Mouse (Mus musculus) kidney, adult 11 months (tissue): ENCODE results near the gene Ttc9.

Experiments
- DNase-seq: peaks from one replicate; pipeline ENCODE4 v3.0.0; 2022

Ttc9 gene

DNA sequence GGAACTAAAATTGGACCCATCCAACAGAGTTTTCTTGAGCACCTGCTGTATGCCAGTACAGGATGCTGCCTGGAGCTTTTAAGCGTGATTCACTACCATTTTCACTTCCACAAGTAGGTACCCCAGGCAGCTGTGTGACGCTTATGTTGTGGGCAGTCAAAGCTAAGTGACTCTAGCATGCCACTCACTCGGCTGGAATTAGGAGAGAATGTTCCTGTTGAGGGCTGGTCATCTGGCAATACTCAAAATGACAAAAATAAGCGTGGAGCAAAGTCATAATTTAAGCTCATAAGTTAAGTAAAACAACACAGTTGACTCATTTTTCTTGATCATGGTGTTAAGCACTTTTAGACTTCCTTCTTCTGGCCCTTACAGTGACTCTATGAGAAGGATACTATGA, 31.0 kb downstream of the Ttc9 start:
- DNase-seq: no peak

DNA sequence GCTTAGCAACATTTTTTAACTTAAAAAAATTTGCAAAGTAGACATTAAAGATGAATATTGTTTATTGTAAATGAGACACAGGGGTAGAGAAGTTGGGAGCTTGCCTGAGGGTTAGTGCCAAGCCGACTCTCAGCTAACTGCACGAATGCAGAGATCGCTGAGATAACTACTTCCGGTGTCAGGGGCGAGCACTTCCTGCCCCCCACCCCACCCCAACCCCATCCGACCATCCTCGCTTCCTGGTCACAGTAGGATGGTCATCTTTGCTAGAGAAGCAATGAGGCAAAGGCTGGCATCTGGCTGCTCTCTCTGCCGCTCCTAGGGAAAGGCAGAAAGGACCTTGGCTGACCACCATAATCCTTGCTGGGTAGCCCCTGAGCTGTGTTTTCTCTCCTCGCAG, 32.1 kb downstream of the Ttc9 start:
- no peak for DNase-seq

DNA sequence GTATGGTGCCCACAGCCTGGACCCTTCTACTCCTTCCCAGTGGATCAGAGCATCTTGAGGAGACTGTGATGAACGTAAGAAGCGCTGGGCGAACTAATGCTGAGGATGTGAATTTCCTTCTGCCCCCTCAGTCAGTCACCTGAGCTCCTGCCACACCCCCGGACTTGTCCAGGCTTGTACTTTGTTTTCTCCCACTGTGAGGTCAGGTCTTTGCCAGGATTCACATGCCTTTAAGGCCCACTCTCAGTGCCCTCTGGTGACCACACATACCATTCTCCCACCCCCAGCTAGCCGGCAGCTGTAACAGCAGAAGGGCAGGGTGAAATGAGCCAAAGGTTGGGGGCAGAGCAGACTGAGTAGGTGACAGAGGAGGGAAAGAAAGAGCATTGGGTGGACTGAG, 32.9 kb downstream of the Ttc9 start:
- no peak for DNase-seq

DNA sequence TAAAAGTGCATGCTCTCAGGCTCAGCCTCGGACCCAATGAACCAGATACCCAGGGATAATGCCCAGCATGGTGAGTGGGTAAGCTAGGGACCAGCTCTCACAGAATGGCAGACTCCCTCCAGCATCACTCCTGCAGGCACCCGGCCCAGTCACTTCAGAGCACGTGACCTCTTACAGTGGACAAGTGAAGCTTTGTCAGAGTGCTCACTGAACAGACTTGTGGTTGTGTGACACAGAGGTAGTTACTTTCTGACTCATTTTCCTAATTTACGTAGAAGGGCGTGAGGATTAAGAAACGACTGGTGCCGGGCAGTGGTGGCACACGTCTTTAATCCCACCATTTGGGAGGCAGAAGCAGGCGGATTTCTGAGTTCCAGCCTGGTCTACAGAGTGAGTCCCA, 37.4 kb downstream of the Ttc9 start:
- DNase-seq: no peak

DNA sequence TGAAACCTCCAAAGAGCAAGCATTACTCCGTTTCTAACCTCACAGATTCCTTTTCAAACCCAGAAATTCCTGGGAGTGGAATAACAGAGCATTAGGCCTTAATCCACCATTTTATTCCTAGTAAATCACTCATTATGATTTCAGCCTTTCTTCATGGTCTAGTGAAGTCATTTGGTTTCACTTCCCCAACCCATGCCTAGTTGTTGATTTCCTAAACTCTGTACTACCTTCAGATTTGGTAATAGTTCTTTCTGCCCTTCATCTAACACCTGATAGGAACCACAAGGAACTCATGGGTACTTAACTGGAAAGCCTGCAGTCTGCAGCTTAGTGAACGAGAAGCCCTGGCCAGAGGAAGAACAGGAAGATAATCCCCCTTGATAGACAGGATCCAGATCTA, 44.5 kb downstream of the Ttc9 start:
- no peak for DNase-seq

DNA sequence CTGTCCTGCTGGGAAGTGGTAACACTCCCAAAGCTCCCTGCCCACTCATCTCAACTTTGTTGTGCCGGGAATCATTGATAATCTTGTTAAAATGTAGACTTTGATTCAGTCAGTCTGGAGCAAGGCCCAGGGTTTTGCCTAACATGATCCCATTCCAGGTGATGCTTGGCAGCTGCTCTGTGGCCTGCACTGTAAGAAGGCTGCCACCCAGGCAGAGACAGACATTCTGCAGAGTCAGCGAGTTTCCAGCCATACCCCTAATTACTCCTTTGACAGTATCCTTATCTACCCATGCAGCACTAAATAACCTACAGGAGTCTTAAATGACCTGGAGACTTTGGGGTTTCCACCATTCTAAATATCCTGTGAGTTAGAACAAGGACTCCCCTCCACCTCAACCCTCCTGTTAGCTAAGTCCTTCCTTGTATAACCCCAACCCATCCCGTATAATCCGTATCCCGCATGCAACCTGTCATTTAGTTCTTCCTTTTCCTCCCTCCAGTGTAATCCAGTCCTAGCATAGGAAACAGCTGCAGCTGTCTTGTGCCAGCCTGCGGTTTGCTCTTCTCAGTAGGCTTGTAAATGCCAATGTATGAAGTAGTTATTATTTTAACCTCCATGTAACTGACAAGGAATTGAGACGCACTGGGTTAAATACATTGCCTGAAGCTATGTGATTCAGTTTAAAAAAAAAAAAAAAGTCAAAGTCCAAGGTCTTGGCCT, 48.9 kb downstream of the Ttc9 start:
- DNase-seq: no peak

DNA sequence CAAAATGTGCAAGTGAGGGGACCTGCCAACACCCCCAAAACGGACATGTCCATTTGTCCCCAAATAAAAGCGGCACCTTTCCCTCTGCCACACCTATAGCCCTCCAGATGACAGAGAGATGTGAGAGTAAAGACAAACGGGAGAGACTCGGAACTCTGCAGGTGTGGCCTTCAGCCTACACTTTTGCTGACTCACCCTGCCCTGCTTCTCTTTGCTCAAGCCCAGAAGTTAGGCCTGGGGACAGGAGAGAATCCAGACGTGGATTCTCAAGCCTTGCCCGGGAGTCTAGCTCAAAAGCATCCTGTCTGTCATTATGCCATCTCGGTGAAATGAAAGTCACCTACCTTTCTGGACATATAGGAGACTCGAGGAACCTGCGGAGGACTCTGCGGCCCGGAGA, 52.3 kb downstream of the Ttc9 start:
- DNase-seq: no peak

DNA sequence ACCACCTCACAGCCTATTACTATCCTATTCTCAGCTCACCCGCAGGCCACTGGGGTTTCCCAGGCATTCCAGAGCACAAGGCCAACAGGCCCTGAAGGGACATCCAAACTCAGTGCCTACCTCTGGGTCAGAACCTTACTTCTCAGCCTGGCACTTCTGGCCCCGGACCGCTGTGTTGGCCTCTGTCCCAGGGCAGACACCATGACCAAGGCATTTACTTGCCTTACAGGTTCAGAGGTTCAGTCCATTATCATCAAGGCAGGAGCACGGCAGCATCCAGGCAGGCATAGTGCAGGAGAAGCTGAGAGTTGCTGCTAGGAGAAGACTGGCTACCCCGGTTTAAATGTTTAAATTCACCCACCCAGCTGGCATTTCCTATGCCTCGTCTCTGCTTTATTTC, 53.0 kb downstream of the Ttc9 start:
- peak; percentile 10 for DNase-seq

DNA sequence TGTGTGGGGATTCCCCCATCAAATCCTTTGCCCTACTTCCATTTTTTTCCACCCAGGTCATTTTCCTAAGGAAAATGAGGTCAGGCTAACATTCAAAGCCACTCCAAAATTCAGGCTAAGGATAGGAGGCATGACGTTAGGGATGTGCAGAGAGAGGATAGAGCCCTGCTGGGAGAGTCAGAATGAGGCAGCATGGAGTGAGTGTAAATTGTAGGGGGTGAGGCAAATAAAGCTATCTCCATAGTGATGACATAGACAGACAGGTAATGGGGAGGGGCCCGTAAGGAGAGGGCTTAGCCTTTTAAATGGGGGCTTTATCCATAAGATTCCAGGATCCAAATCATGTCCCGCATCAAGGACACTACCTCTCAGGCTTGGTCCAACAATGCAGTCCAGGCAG, 54.9 kb downstream of the Ttc9 start:
- no peak for DNase-seq

DNA sequence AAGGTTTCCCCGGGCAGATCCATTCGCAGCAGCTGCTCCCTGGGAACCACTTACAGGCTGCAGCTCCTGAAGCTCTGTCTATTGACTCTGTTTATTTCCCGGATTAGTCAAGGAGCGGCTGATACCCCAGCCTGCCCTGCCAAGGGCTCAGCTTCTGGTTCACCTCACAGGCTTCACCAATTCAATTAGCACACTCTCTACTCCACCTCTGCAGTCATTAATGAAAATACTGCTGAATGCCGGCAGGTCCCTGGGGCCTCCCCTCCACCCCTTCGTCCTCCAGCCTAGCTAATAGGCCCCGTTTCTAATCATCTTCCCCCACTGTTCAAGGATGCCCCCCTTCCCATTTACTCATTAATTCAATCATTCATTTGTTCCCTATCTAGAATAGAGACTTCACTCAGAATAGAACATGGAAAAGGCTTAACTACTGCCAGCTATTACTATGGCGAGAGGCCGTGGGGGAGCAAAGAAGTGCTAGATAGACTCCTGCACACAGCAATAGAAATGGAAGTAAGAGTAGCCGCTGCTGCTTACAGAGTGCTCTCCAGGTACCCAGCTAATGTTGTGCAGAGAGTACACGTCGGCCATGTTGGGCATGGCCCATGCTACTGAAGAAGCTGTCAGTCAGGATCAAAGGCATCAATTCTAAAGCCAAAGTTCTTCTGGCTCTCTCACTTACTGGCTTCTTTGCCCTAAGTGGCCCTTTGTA, 55.5 kb downstream of the Ttc9 start:
- no peak for DNase-seq

DNA sequence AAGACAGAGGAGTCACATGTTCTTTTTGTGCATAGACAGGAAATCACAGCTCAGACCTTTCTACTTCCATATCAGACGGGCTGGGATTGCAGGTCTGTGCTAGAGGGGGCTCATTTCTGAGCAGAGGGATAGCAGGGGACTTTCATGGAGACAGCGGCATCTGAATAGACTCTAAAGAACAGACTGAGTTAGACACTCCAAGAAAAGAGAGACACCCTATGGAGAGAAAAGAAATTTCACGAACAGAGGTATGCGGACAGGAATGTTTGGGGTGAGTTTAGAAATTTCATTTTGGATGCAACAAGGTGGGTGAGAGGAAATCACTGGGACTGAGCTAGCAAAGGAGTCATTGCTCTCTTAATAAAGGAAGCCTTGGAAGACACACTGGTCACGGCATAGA, 56.8 kb downstream of the Ttc9 start:
- DNase-seq: no peak

DNA sequence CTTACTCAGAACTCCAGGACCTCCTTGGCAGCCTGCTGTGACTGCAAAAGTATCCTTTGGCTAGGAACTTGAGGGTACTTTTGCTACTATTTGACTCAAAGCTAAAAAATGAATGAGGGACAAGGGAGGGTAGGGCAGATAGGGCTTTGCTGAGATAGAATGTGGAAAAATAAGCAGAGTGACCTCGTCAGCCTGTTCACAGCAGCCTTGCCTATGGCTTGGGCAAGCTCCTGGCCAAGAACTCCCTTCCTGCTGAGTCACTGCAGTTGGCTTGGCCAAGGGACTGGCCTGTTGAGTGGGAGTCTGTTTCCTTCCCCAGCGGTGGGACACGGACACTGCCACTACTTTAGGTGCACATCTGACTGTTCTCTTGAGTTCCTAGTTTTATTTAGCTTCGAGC, 57.5 kb downstream of the Ttc9 start:
- no peak for DNase-seq

DNA sequence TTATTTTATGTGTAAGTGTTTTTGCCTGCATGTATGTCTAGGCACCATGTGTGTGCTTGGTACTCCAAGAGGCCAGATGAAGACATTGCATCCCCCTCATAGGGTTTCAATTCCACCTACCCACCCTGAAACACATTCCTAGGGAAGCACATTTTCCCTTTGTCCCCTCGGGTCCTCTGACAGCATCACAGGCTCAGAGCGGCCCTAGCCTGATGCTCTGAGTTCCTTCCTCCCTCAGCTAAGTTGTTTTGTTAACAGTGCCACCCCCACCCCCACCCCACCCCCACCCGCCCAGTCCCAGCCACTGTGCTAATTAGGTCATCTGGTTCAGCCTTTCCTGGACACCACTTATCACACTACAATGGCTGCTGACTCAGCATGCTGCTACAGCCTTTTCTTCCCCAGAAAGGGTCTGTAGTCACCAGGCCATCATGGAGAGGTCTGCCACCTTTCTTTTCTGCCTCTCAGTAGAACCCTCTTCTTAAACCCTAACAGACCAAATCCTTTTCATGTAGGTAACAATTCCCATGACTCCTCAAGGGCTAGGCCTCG, 58.5 kb downstream of the Ttc9 start:
- no peak for DNase-seq

DNA sequence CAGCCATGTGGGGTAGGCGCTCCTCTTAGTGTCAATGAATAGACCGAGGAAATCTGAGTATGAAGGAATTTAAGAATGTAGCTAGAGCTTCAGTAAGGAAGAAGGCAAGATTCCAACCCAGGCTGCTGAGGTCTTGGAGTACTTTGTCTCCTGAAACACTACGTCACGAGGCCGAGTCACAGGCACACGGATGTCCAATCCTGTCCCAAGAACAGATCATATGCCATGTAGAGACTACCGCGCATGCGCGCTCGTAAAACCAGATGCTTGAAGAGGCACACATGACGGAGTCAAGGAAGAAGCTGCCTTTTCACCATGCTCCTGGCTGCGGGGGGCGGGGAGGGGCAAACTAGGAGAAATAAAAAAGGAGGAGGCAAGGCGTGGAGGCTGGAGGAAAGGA, 59.1 kb downstream of the Ttc9 start:
- DNase-seq: no peak

DNA sequence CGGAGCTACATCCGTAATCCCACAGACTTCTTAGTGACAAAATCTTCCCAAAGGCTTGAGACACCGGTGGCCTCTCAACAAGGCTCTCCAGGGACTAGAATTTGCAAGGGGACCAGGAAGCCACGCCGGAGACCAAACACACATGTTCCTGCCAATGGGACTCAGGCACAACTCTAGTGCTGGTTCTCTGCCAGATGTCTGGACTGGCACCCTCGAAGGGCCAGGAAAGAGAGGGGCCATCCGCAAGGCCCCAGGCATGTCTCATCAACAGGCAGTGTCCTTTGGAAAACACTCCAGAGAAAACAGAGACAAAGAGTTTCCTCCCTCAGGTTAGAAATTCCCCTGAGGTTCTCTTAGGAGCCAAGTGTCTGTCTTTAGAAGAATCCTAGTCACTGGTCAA, 59.7 kb downstream of the Ttc9 start:
- DNase-seq: peak; percentile 39

DNA sequence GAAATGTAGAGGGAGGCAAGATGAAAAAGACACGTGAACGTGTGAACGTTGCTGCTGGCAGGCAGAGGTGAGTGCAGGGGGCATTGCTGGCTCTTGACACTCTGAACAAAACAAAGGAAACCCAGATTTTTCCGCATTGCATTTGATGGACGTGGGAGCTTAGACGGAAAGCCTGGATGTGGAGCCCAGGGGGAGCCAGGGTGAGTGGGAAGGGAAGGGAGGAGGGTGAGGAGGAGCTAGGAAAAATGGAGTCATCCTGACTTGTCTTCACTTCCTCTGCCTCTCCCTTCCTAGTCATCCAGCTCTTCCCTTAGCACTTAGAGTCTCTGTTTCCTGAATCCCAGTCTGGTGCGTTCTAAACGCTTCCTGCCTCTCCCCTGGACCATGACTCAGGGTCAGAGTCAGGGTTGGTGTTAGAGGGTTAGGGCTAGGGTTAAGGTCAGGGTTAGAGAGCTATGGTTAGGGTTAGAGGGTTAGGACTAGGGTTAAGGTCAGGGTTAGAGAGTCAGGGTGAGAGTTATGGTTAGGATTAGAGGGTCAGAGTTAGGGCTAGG, 60.2 kb downstream of the Ttc9 start:
- peak; percentile 36 for DNase-seq

DNA sequence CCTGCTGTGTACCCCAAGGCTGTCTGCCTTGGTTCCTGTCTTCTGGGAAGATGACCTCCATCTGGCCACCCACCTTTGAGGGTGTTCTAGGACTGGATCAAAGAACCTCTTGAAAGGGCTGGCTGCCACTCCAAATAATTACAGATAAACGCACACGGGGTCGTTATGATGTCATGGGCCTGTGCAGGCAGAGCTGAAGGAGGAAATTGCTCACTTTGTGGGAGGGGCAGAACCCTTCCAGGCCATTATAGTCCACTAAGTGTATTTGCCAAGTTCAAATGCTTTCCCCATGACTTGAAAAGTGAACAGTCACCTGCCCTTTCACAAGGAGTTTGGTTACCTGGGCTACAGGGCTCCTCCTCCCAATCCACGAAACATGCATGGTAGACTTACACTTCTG, 67.0 kb downstream of the Ttc9 start:
- no peak for DNase-seq

DNA sequence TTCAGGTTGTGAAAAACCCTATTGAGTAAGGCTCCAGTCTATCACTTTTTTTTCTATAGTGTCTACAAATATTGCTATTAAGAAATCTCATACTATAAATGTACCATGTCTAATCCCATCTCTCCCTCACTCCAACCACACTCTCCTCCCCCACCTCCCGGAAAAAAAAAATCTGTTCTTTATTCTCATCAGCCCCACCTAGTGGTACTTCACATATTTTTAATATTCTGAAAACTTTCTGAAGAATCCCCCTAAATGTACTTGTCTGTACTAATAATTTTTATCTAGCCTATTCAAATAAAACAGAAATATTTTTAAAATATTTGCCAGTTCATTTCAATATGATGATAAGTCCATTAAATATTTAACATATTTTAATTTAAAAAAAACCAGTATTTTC, 71.9 kb downstream of the Ttc9 start:
- DNase-seq: no peak

DNA sequence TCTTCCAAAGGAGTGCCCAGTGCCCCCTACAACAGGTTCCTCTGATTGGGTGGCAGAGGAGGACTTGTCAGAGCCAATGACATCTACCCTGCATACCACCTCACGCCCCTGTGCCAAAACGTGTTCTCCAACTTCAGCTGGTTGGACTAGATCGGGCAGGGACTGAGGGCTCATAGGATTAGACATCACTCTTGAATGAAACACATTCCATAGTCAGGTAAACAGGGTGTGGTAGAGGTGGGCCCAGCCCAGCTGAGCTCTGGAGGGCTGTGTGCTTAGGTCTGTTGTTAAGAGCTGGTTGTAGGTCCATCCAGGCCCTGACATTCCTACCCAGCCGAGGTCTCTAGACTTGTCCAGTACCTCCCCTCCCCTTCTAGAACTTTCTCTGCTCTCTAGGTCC, 81.6 kb downstream of the Ttc9 start:
- no peak for DNase-seq
